Mouse (Mus musculus) heart, postnatal 0 days (tissue): ENCODE data around the gene Sez6l.

Experiments used
- CTCF ChIP-seq: IDR thresholded peaks from 2 replicates; pipeline ENCODE4 v1.5.1; 2016; ENCODE audit warnings: antibody characterized with exemption, control low read depth, low read depth
- EP300 ChIP-seq: IDR thresholded peaks from 2 replicates; pipeline ENCODE4 v1.6.1; 2016; ENCODE audit warnings: antibody characterized with exemption, low read depth

- TF ChIP-seq CTCF (no peak), EP300 (no peak)
Measured at GRCm38 (mm10) chr5:112391002-112391401, 186.0 kb downstream of the Sez6l start.
